In genomic region chr7:80387033-80387632, GRCm38 (mm10) we compare ENCODE assay signal across 7 mouse cellular contexts. TPM values are rescaled to one million over a fixed set of nuclear protein-coding genes. Genes with fewer than 3 reads are reported as not detected.
DNase-seq lines count a peak whose midpoint lies in the region; ATAC-seq and TF ChIP-seq lines count a peak whose summit lies in the region.

No protein-coding gene starts in this region.

- no peaks in the 10 kb centered on the region for H3K27me3 ChIP-seq in CH12.LX (replicated peaks)
- no peaks in the 10 kb centered on the region for H3K27me3 ChIP-seq in heart, embryonic 16.5 days (ENCODE audit: control insufficient read depth, insufficient read depth, low read length)
- peaks cover 13% of the 10 kb centered on the region for H3K27me3 ChIP-seq in liver, embryonic 11.5 days (replicated peaks; ENCODE audit: control insufficient read depth, insufficient read depth, low read length)
- no peaks in the 10 kb centered on the region; the same call in 1 of the 2 replicates for H3K27me3 ChIP-seq in midbrain, postnatal 0 days (ENCODE audit: insufficient read depth, low read length)

- in situ Hi-C loops in CH12.LX (cut with MboI; ENCODE audit: low pct_ligation_motif_present, low pct_unique_long_range_greater_than_20kb, low sequenced_read_pairs) = loop anchor here (5.0 to 25.0 kb wide), 2 partner anchors 195 to 450 kb away; partner anchors contain the start of gene Iqgap1

- no peak for TF ChIP-seq CTCF in CH12.LX (conservative IDR thresholded peaks at IDR 0.05 in 1 of 2, IDR thresholded peaks at IDR 0.05 in 1 of 2; ENCODE audit: low read depth in 2 of 2, low read length in 2 of 2)
- no peak for TF ChIP-seq CTCF in midbrain, postnatal 0 days (IDR thresholded peaks at IDR 0.05)

- 34% methylated on average over 17 of the region's 17 CpGs for WGBS in heart, embryonic 16.5 days
- WGBS in liver, embryonic 11.5 days = 17% methylated on average over 17 of the region's 17 CpGs
- 37% methylated on average over 17 of the region's 17 CpGs for WGBS in midbrain, postnatal 0 days

- no peaks in the 10 kb centered on the region for H3K9me3 ChIP-seq in CH12.LX (replicated peaks; ENCODE audit: low read length)
- H3K9me3 ChIP-seq in heart, embryonic 16.5 days (replicated peaks; ENCODE audit: control insufficient read depth, low read length) = no peaks in the 10 kb centered on the region
- H3K9me3 ChIP-seq in liver, embryonic 11.5 days (ENCODE audit: control insufficient read depth, low read length) = no peaks in the 10 kb centered on the region
- H3K9me3 ChIP-seq in midbrain, postnatal 0 days (ENCODE audit: low read length) = no peaks in the 10 kb centered on the region

- H3K27ac ChIP-seq in CH12.LX (ENCODE audit: insufficient read depth, low read depth) = peak overlapping the region; percentile 46; the same call in 1 of the 2 replicates
- peak overlapping the region; percentile 84 for H3K27ac ChIP-seq in heart, embryonic 16.5 days (ENCODE audit: low read length)
- peak overlapping the region; percentile 47 for H3K27ac ChIP-seq in liver, embryonic 11.5 days (ENCODE audit: low read depth, low read length)
- H3K27ac ChIP-seq in midbrain, postnatal 0 days (ENCODE audit: low read depth, low read length) = no peak overlapping the region

- H3K4me1 ChIP-seq in CH12.LX (ENCODE audit: control insufficient read depth in 1 of 2, insufficient read depth in 2 of 2) = peaks cover 3 to 28% of the 10 kb centered on the region in 2 experiments; a peak in 3 of 4 replicates
- peaks cover 5% of the 10 kb centered on the region; the same call in 1 of the 2 replicates for H3K4me1 ChIP-seq in heart, embryonic 16.5 days (ENCODE audit: control insufficient read depth, insufficient read depth, low read length)
- H3K4me1 ChIP-seq in liver, embryonic 11.5 days (replicated peaks; ENCODE audit: control insufficient read depth, insufficient read depth, low read length) = peaks cover 19% of the 10 kb centered on the region
- H3K4me1 ChIP-seq in midbrain, postnatal 0 days (ENCODE audit: insufficient read depth, low read length) = no peaks in the 10 kb centered on the region

- no peaks in the 10 kb centered on the region for H3K79me2 ChIP-seq in CH12.LX (replicated peaks; ENCODE audit: control insufficient read depth, extremely low read depth, insufficient read depth, poor library complexity, severe bottlenecking)

- H3K36me3 ChIP-seq in CH12.LX (replicated peaks in 1 of 2; ENCODE audit: control insufficient read depth in 1 of 2, insufficient read depth in 1 of 2, low read length in 1 of 2) = peaks cover 43 to 60% of the 10 kb centered on the region in 2 experiments
- peaks cover 20% of the 10 kb centered on the region for H3K36me3 ChIP-seq in heart, embryonic 16.5 days (ENCODE audit: control insufficient read depth, insufficient read depth)
- H3K36me3 ChIP-seq in liver, embryonic 11.5 days (ENCODE audit: control insufficient read depth, insufficient read depth, low read length) = peaks cover 11% of the 10 kb centered on the region
- peaks cover 26% of the 10 kb centered on the region for H3K36me3 ChIP-seq in midbrain, postnatal 0 days (ENCODE audit: insufficient read depth, low read length)

- no peak for ATAC-seq in heart, embryonic 16.5 days (replicated peaks; ENCODE audit: extremely low read depth, insufficient read depth, low FRiP score)
- no peak for ATAC-seq in liver, embryonic 11.5 days (replicated peaks; ENCODE audit: low FRiP score)
- no peak for ATAC-seq in midbrain, postnatal 0 days (ENCODE audit: low FRiP score)

- dilution Hi-C loops in CH12.LX (cut with MboI; ENCODE audit: extremely low pct_ligation_motif_present, extremely low pct_unique_long_range_greater_than_20kb, low sequenced_read_pairs) = loop anchor here (25.0 kb wide), 1 partner anchor 175 kb away; no protein-coding TSS in a partner anchor

- no peak for TF ChIP-seq POLR2A in CH12.LX (IDR thresholded peaks at IDR 0.05; ENCODE audit: low read depth, low read length)

- TF ChIP-seq EP300 in CH12.LX (IDR thresholded peaks at IDR 0.05; ENCODE audit: low read length) = no peak

- H3K4me3 ChIP-seq in CH12.LX (replicated peaks in 1 of 3; ENCODE audit: low read depth in 2 of 3, low read length in 2 of 3, poor library complexity in 1 of 3) = peak overlapping the region; percentile 47 to 57 (median 47)
- H3K4me3 ChIP-seq in heart, embryonic 16.5 days (ENCODE audit: low read length) = peak overlapping the region; percentile 53
- H3K4me3 ChIP-seq in liver, embryonic 11.5 days (ENCODE audit: low read depth, low read length) = peak overlapping the region; percentile 42
- 0 out of 2 replicates have a peak overlapping the region, but pooled peaks have one; percentile 8 for H3K4me3 ChIP-seq in midbrain, postnatal 0 days (ENCODE audit: low read depth, low read length)

- H3K9ac ChIP-seq in CH12.LX (ENCODE audit: insufficient read depth, low read depth) = peak overlapping the region; percentile 37
- H3K9ac ChIP-seq in heart, embryonic 16.5 days (ENCODE audit: low read length) = peak overlapping the region; percentile 75
- peak overlapping the region; percentile 55 for H3K9ac ChIP-seq in liver, embryonic 11.5 days (ENCODE audit: low read depth, low read length)
- H3K9ac ChIP-seq in midbrain, postnatal 0 days (replicated peaks; ENCODE audit: low read length, poor library complexity, severe bottlenecking) = no peak overlapping the region

- DNase-seq in CH12.LX (ENCODE audit: extremely low read depth) (peak; percentile 22), MN1 (ENCODE audit: low spot score) (peak; percentile 30)
- no peak for DNase-seq in liver, embryonic 11.5 days (ENCODE audit: low spot score)
- no peak for DNase-seq in midbrain, postnatal 0 days (ENCODE audit: low spot score)
- DNase-seq in layer of hippocampus, adult 8-10 months (ENCODE audit: low spot score in 2 of 2) = no peak
- DNase-seq in left cerebral cortex, adult 8-10 months (ENCODE audit: low spot score in 2 of 2) = no peak

- H3K4me2 ChIP-seq in CH12.LX (ENCODE audit: insufficient read depth, low read depth, poor library complexity, severe bottlenecking) = peak overlapping the region; percentile 68
- peak overlapping the region; percentile 64 for H3K4me2 ChIP-seq in heart, embryonic 16.5 days (ENCODE audit: low read depth, low read length)
- peak overlapping the region; percentile 50 for H3K4me2 ChIP-seq in liver, embryonic 11.5 days
- H3K4me2 ChIP-seq in midbrain, postnatal 0 days (ENCODE audit: low read depth, low read length, poor library complexity, severe bottlenecking) = peak overlapping the region; percentile 6; the same call in 1 of the 2 replicates

- TF ChIP-seq RAD21 in CH12.LX (IDR thresholded peaks at IDR 0.05; ENCODE audit: low read depth, low read length) = no peak

RNA-seq across cellular contexts. Expression of gene Fes, which starts 0.6 kb away (rescaled TPM):
- total RNA-seq in CH12.LX (2012; rRNA removed) (7.1 and 9.8 TPM in 2 replicates), CH12.LX (2014; rRNA removed) (4.3 and 6.5 TPM in 2 replicates)
- polyA plus RNA-seq in CH12.LX (2012; ENCODE audit: insufficient read length, low read depth) = 11.7 and 16.2 TPM in 2 replicates
- 14.1 and 15.4 TPM in 2 replicates for polyA plus RNA-seq in heart, embryonic 16.5 days (2015; fragmentation: Nextera tagmentation; extraction: Ambion mirVana)
- polyA plus RNA-seq in liver, embryonic 11.5 days (2014; fragmentation: Nextera tagmentation; extraction: Ambion mirVana) = 15.2 and 16.4 TPM in 2 replicates
- 4.3 and 7.9 TPM in 2 replicates for total RNA-seq in midbrain, postnatal 0 days (2014; rRNA removed)
- polyA plus RNA-seq in midbrain, postnatal 0 days (2015; fragmentation: Nextera tagmentation; extraction: Ambion mirVana) = 3.1 and 3.7 TPM in 2 replicates
- total RNA-seq in layer of hippocampus, adult 8-10 months (2022) = 10 to 100 TPM in 2 of 4 experiments, 1 to 10 TPM in 2; 7.0 to 20.0 (median 14.1) TPM
- 10 to 100 TPM in 1 of 4 experiments, 1 to 10 TPM in 3; 4.5 to 10.5 (median 6.9) TPM for total RNA-seq in left cerebral cortex, adult 8-10 months (2022)

RNA-seq across cellular contexts. Expression of gene Man2a2, which starts 16.0 kb away (rescaled TPM):
- 46.3 and 48.3 TPM in 2 replicates for total RNA-seq in CH12.LX (2012; rRNA removed)
- 12.5 and 14.3 TPM in 2 replicates for total RNA-seq in CH12.LX (2014; rRNA removed)
- polyA plus RNA-seq in CH12.LX (2012; ENCODE audit: insufficient read length, low read depth) = 33.6 and 44.3 TPM in 2 replicates
- polyA plus RNA-seq in heart, embryonic 16.5 days (2015; fragmentation: Nextera tagmentation; extraction: Ambion mirVana) = 15.0 and 17.4 TPM in 2 replicates
- polyA plus RNA-seq in liver, embryonic 11.5 days (2014; fragmentation: Nextera tagmentation; extraction: Ambion mirVana) = 9.4 and 12.4 TPM in 2 replicates
- 59.1 and 70.2 TPM in 2 replicates for total RNA-seq in midbrain, postnatal 0 days (2014; rRNA removed)
- 13.7 and 16.6 TPM in 2 replicates for polyA plus RNA-seq in midbrain, postnatal 0 days (2015; fragmentation: Nextera tagmentation; extraction: Ambion mirVana)
- 100 to 1,000 TPM; 161 to 192 (median 173) TPM for total RNA-seq in layer of hippocampus, adult 8-10 months (2022)
- 100 to 1,000 TPM; 158 to 168 (median 165) TPM for total RNA-seq in left cerebral cortex, adult 8-10 months (2022)

RNA-seq across cellular contexts. Expression of gene Furin, which starts 18.1 kb away (rescaled TPM):
- total RNA-seq in CH12.LX (2012; rRNA removed) (11.1 and 13.5 TPM in 2 replicates), CH12.LX (2014; rRNA removed) (1.1 and 1.5 TPM in 2 replicates)
- polyA plus RNA-seq in CH12.LX (2012; ENCODE audit: insufficient read length, low read depth) = 17.0 and 20.9 TPM in 2 replicates
- polyA plus RNA-seq in heart, embryonic 16.5 days (2015; fragmentation: Nextera tagmentation; extraction: Ambion mirVana) = 11.0 and 14.3 TPM in 2 replicates
- 8.3 and 10.4 TPM in 2 replicates for polyA plus RNA-seq in liver, embryonic 11.5 days (2014; fragmentation: Nextera tagmentation; extraction: Ambion mirVana)
- total RNA-seq in midbrain, postnatal 0 days (2014; rRNA removed) = 16.6 TPM in 2 replicates
- 5.0 and 6.0 TPM in 2 replicates for polyA plus RNA-seq in midbrain, postnatal 0 days (2015; fragmentation: Nextera tagmentation; extraction: Ambion mirVana)
- total RNA-seq in layer of hippocampus, adult 8-10 months (2022) = 10 to 100 TPM; 36.1 to 43.8 (median 39.7) TPM
- total RNA-seq in left cerebral cortex, adult 8-10 months (2022) = 10 to 100 TPM; 30.7 to 33.6 (median 33.2) TPM

RNA-seq across cellular contexts. Expression of gene Hddc3, which starts 44.2 kb away (rescaled TPM):
- total RNA-seq in CH12.LX (2012; rRNA removed) = 9.6 and 12.6 TPM in 2 replicates
- 3.1 and 5.5 TPM in 2 replicates for total RNA-seq in CH12.LX (2014; rRNA removed)
- polyA plus RNA-seq in CH12.LX (2012; ENCODE audit: insufficient read length, low read depth) = 2.6 and 4.6 TPM in 2 replicates
- 20.1 and 20.7 TPM in 2 replicates for polyA plus RNA-seq in heart, embryonic 16.5 days (2015; fragmentation: Nextera tagmentation; extraction: Ambion mirVana)
- polyA plus RNA-seq in liver, embryonic 11.5 days (2014; fragmentation: Nextera tagmentation; extraction: Ambion mirVana) = 9.7 and 10.5 TPM in 2 replicates
- 35.9 and 36.7 TPM in 2 replicates for total RNA-seq in midbrain, postnatal 0 days (2014; rRNA removed)
- polyA plus RNA-seq in midbrain, postnatal 0 days (2015; fragmentation: Nextera tagmentation; extraction: Ambion mirVana) = 15.1 and 16.8 TPM in 2 replicates
- 10 to 100 TPM; 37.7 to 55.7 (median 49.0) TPM for total RNA-seq in layer of hippocampus, adult 8-10 months (2022)
- 10 to 100 TPM; 50.5 to 63.4 (median 57.2) TPM for total RNA-seq in left cerebral cortex, adult 8-10 months (2022)

RNA-seq across cellular contexts. Expression of gene Unc45a, which starts 46.3 kb away (rescaled TPM):
- total RNA-seq in CH12.LX (2012; rRNA removed) (21.8 and 22.6 TPM in 2 replicates), CH12.LX (2014; rRNA removed) (7.9 and 13.8 TPM in 2 replicates)
- polyA plus RNA-seq in CH12.LX (2012; ENCODE audit: insufficient read length, low read depth) = 16.8 and 22.2 TPM in 2 replicates
- 20.6 and 25.3 TPM in 2 replicates for polyA plus RNA-seq in heart, embryonic 16.5 days (2015; fragmentation: Nextera tagmentation; extraction: Ambion mirVana)
- polyA plus RNA-seq in liver, embryonic 11.5 days (2014; fragmentation: Nextera tagmentation; extraction: Ambion mirVana) = 23.7 and 24.0 TPM in 2 replicates
- 51.0 and 63.3 TPM in 2 replicates for total RNA-seq in midbrain, postnatal 0 days (2014; rRNA removed)
- polyA plus RNA-seq in midbrain, postnatal 0 days (2015; fragmentation: Nextera tagmentation; extraction: Ambion mirVana) = 54.6 and 55.9 TPM in 2 replicates
- 10 to 100 TPM; 35.5 to 47.2 (median 40.6) TPM for total RNA-seq in layer of hippocampus, adult 8-10 months (2022)
- 10 to 100 TPM; 40.2 to 43.7 (median 42.4) TPM for total RNA-seq in left cerebral cortex, adult 8-10 months (2022)

Comparison
In these comparisons a context has a peak if more than half of its experiments do, and no peak if none do; other contexts are left out.
1. DNase-seq: peak in CH12.LX (single experiment) and MN1 (single experiment); none in liver, embryonic 11.5 days (single experiment), midbrain, postnatal 0 days (single experiment), layer of hippocampus, adult 8-10 months (0 of 2) and left cerebral cortex, adult 8-10 months (0 of 2).
2. H3K4me2 ChIP-seq: peak in every context shown above with its lines; median percentile 68 in CH12.LX; 64 in heart, embryonic 16.5 days; 50 in liver, embryonic 11.5 days; 6 in midbrain, postnatal 0 days.
3. Peak in every context shown above with its lines, with median percentiles within 50 percentile points of each other: H3K4me3 ChIP-seq.